Mouse (Mus musculus): ENCODE measurements around the gene Ubqln4. TPM values are rescaled to one million over a fixed set of nuclear protein-coding genes. Genes with fewer than 3 reads are reported as not detected.

Gene Ubqln4
- total and polyA plus RNA-seq, 3 experiments = 22.8 to 62.2 (median 39.6) TPM

DNA sequence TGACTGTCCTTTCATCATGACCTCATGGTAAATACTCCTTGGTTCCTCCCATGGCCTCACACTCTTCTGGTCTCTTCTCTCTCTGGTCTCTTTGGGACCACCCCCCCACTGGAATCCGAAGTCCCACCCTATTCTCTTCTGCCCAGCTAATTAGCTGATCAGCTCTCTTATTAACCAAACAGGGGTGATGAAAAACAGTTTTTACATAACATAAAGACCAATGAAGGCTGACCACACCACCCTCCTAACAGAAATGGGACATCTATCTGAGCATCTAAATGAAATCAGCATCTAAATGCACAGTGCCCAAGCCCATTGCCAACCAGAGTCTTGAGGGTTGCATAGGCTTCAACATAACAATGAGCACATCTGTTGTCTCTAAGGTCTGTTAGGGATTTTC, 18.3 kb downstream of the Ubqln4 start:
- dilution Hi-C loops (cut with MboI; ENCODE audit: extremely low pct_ligation_motif_present, extremely low pct_unique_long_range_greater_than_20kb, low sequenced_read_pairs) = no loop called here
- DNase-seq (ENCODE audit: extremely low read depth) = no peak

DNA sequence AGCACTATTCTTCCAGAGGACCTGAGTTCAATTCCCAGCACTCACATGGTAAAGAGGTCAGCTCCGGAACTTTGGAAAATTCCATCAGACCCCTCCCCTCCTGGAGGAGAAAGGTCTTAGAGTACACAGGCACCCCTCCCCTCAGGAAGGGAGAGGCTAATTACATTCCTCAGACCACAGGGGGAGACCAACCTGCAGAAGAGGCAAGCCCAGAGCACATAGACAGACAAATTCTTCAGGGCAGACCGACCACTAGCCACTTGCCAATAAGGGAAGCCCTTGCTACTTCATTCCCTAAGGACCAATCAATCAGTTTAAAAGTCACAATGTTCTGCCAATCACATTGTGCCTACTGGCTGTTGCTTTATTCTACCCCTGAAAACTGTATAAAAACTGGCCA, 19.3 kb downstream of the Ubqln4 start:
- no peak overlapping the region for H3K9ac ChIP-seq (ENCODE audit: insufficient read depth, low read depth)
- no peak overlapping the region for H3K27ac ChIP-seq (ENCODE audit: insufficient read depth, low read depth)

More for the DNA sequence above, 18.3 kb downstream of the Ubqln4 start:
- Histone ChIP-seq H3K4me1 (ENCODE audit: control insufficient read depth in 1 of 2, insufficient read depth in 2 of 2) (no peaks in the 10 kb centered on the region), H3K4me2 (ENCODE audit: insufficient read depth, low read depth, poor library complexity, severe bottlenecking) (no peak overlapping the region), H3K4me3 (replicated peaks in 1 of 3; ENCODE audit: low read depth in 2 of 3, low read length in 2 of 3, poor library complexity in 1 of 3) (no peak overlapping the region), H3K27me3 (replicated peaks) (no peaks in the 10 kb centered on the region), H3K9me3 (replicated peaks; ENCODE audit: low read length) (no peaks in the 10 kb centered on the region), H3K79me2 (replicated peaks; ENCODE audit: control insufficient read depth, extremely low read depth, insufficient read depth, poor library complexity, severe bottlenecking) (no peaks in the 10 kb centered on the region), H3K36me3 (replicated peaks in 1 of 2; ENCODE audit: control insufficient read depth in 1 of 2, insufficient read depth in 1 of 2, low read length in 1 of 2) (peaks cover 22 to 36% of the 10 kb centered on the region in 2 experiments), H3K27ac (ENCODE audit: insufficient read depth, low read depth) (no peak overlapping the region), H3K9ac (ENCODE audit: insufficient read depth, low read depth) (no peak overlapping the region)
- no peak for TF ChIP-seq KAT2A (IDR thresholded peaks at IDR 0.05; ENCODE audit: insufficient replicate concordance, low read length)
- no peak for TF ChIP-seq SMC3 (IDR thresholded peaks at IDR 0.05; ENCODE audit: low read depth, low read length)
- TF ChIP-seq MAZ (IDR thresholded peaks at IDR 0.05; ENCODE audit: low read depth, low read length) = no peak
- no peak for TF ChIP-seq NELFE (IDR thresholded peaks at IDR 0.05; ENCODE audit: low read depth, low read length)
- no peak for TF ChIP-seq GABPA (IDR thresholded peaks at IDR 0.05; ENCODE audit: insufficient replicate concordance, low read depth, low read length)
- TF ChIP-seq IRF4 (IDR thresholded peaks at IDR 0.05; ENCODE audit: low read depth, low read length) = no peak
- no peak for TF ChIP-seq NRF1 (IDR thresholded peaks at IDR 0.05; ENCODE audit: low read depth, low read length)
- no peak for TF ChIP-seq RAD21 (IDR thresholded peaks at IDR 0.05; ENCODE audit: low read depth, low read length)
- TF ChIP-seq JUN (IDR thresholded peaks at IDR 0.05; ENCODE audit: insufficient read depth, low read depth, low read length) = no peak
- no peak for TF ChIP-seq MXI1 (IDR thresholded peaks at IDR 0.05; ENCODE audit: low read depth, low read length)
- no peak for TF ChIP-seq E2F4 (IDR thresholded peaks at IDR 0.05; ENCODE audit: insufficient replicate concordance, low read depth, low read length)
- TF ChIP-seq MEF2A (IDR thresholded peaks at IDR 0.05; ENCODE audit: borderline replicate concordance, low read depth, low read length) = no peak
- in situ Hi-C loops (cut with MboI; ENCODE audit: low pct_ligation_motif_present, low pct_unique_long_range_greater_than_20kb, low sequenced_read_pairs) = no loop called here

More for the DNA sequence above, 19.3 kb downstream of the Ubqln4 start:
- Histone ChIP-seq H3K4me3 (replicated peaks in 1 of 3; ENCODE audit: low read depth in 2 of 3, low read length in 2 of 3, poor library complexity in 1 of 3) (no peak overlapping the region), H3K4me1 (ENCODE audit: control insufficient read depth in 1 of 2, insufficient read depth in 2 of 2) (no peaks in the 10 kb centered on the region), H3K27me3 (replicated peaks) (no peaks in the 10 kb centered on the region), H3K9me3 (replicated peaks; ENCODE audit: low read length) (no peaks in the 10 kb centered on the region), H3K36me3 (replicated peaks in 1 of 2; ENCODE audit: control insufficient read depth in 1 of 2, insufficient read depth in 1 of 2, low read length in 1 of 2) (peaks cover 16 to 29% of the 10 kb centered on the region in 2 experiments), H3K79me2 (replicated peaks; ENCODE audit: control insufficient read depth, extremely low read depth, insufficient read depth, poor library complexity, severe bottlenecking) (no peaks in the 10 kb centered on the region), H3K4me2 (ENCODE audit: insufficient read depth, low read depth, poor library complexity, severe bottlenecking) (no peak overlapping the region)
- dilution Hi-C loops (cut with MboI; ENCODE audit: extremely low pct_ligation_motif_present, extremely low pct_unique_long_range_greater_than_20kb, low sequenced_read_pairs) = no loop called here
- TF ChIP-seq POLR2A (IDR thresholded peaks at IDR 0.05; ENCODE audit: low read depth, low read length) = no peak
- TF ChIP-seq MXI1 (IDR thresholded peaks at IDR 0.05; ENCODE audit: low read depth, low read length) = no peak
- TF ChIP-seq CHD1 (IDR thresholded peaks at IDR 0.05; ENCODE audit: low read depth, low read length) = no peak
- no peak for TF ChIP-seq TCF12 (IDR thresholded peaks at IDR 0.05; ENCODE audit: low read depth, low read length)
- TF ChIP-seq USF2 (conservative IDR thresholded peaks at IDR 0.05; ENCODE audit: low read depth, low read length) = no peak
- TF ChIP-seq ZNF384 (IDR thresholded peaks at IDR 0.05; ENCODE audit: low read depth, low read length) = no peak
- no peak for TF ChIP-seq ELF1 (IDR thresholded peaks at IDR 0.05; ENCODE audit: low read depth, low read length)
- no peak for TF ChIP-seq BHLHE40 (IDR thresholded peaks at IDR 0.05; ENCODE audit: low read depth, low read length)
- no peak for TF ChIP-seq JUN (IDR thresholded peaks at IDR 0.05; ENCODE audit: insufficient read depth, low read depth, low read length)
- TF ChIP-seq KAT2A (IDR thresholded peaks at IDR 0.05; ENCODE audit: insufficient replicate concordance, low read length) = no peak
- DNase-seq (ENCODE audit: extremely low read depth) = no peak
- in situ Hi-C loops (cut with MboI; ENCODE audit: low pct_ligation_motif_present, low pct_unique_long_range_greater_than_20kb, low sequenced_read_pairs) = no loop called here

Measured in CH12.LX (cell line).